Mouse (Mus musculus) liver, adult 2 months (tissue): ENCODE results near the gene Gnaq. TPM values are rescaled to one million over a fixed set of nuclear protein-coding genes. Genes with fewer than 3 reads are reported as not detected.
A peak's percentile ranks its signal among the peaks of the same experiment; 100 is the strongest.

ENCODE experiments used
- DNase-seq: peaks from one replicate; pipeline ENCODE4 v3.0.0-alpha.2; 2011; ENCODE audit warnings: low read depth, low spot score; ENCODE audit errors: extremely low read depth
- H3K27ac ChIP-seq: fragments of 200-500 bp; replicated peaks from 2 replicates; pipeline ENCODE4 v1.5.1; 2012; ENCODE audit warnings: low read depth, mild to moderate bottlenecking, control low read depth, inconsistent platforms, low read length; ENCODE audit not compliant: insufficient read depth
- H3K27me3 ChIP-seq: fragments of 200-500 bp; 2 replicates; pipeline ENCODE4 v1.6.1; 2012; ENCODE audit warnings: mild to moderate bottlenecking, moderate library complexity, low read length, inconsistent platforms; ENCODE audit not compliant: control insufficient read depth, insufficient read depth
- H3K36me3 ChIP-seq: fragments of 200-500 bp; 2 replicates; pipeline ENCODE4 v1.6.1; 2012; ENCODE audit warnings: low read length, inconsistent platforms; ENCODE audit not compliant: control insufficient read depth, insufficient read depth
- H3K4me1 ChIP-seq: fragments of 200-500 bp; 2 replicates; pipeline ENCODE4 v1.6.1; 2011; ENCODE audit warnings: low read length; ENCODE audit not compliant: control insufficient read depth, insufficient read depth
- H3K4me3 ChIP-seq: fragments of 200-500 bp; 2 replicates; pipeline ENCODE4 v1.5.1; 2011; ENCODE audit warnings: low read depth, mild to moderate bottlenecking, control low read depth, low read length, moderate library complexity; ENCODE audit not compliant: insufficient read depth
- H3K79me2 ChIP-seq: fragments of 200-500 bp; 2 replicates; pipeline ENCODE4 v1.6.1; 2012; ENCODE audit warnings: inconsistent platforms, mild to moderate bottlenecking, low read length, moderate library complexity; ENCODE audit not compliant: control insufficient read depth, insufficient read depth
- H3K9ac ChIP-seq: fragments of 200-500 bp; 2 replicates; pipeline ENCODE4 v1.6.1; 2012; ENCODE audit warnings: low read depth, mild to moderate bottlenecking, control low read depth, inconsistent platforms, low read length
- CTCF ChIP-seq: fragments of 200-500 bp; IDR thresholded peaks from 2 replicates; pipeline ENCODE4 v1.5.1; 2011; ENCODE audit warnings: low read depth, low read length, control low read depth
- POLR2A ChIP-seq: fragments of 200-500 bp; IDR thresholded peaks from 2 replicates; pipeline ENCODE4 v1.6.1; 2011; ENCODE audit warnings: low read length, control low read depth; ENCODE audit not compliant: insufficient read depth; ENCODE audit errors: extremely low read depth
- WGBS: fragments of 180-500 bp; shearing (Covaris S2); methylation state at CpG from one replicate; pipeline ENCODE4 v1.1.7; 2018; 5-methylcytosine and 5-hydroxymethylcytosine counted together
- polyA plus RNA-seq: library from polyadenylated mRNA; depleted of rRNA; stranded (reverse); fragments of >200 nt; gene quantifications from 2 replicates; pipeline ENCODE4 v1.2.3, GENCODE M21; 2012
- total RNA-seq: library from RNA; depleted of rRNA; stranded (reverse); fragments of >200 nt; gene quantifications from 2 replicates; pipeline ENCODE4 v1.2.3, GENCODE M21; 2014

Gene Gnaq
- total and polyA plus RNA-seq, 2 experiments: 5.2 to 10.2 TPM

DNA sequence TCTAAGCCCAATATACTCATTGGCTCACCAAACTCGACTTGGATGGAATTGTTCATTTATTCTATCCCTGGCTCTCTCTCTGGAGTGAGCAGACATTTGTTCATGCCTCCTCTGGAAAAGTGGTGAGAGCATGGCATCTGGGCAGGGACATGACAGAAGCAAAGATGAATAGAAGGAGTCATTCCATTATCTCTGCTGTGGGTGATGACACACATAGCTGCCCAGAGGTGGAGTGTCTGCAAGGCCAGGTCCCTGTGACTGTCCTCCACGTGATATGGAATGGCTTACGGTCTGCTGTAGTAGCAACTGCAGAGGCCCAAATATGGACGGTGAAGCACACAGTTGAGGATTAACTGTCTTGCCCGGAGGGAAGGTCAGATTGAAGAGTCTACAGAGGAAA, 261.8 kb downstream of the Gnaq start:
- TF ChIP-seq POLR2A: no peak
- no peak for TF ChIP-seq CTCF
- H3K4me1 ChIP-seq: no peaks in the 10 kb centered on the region
- no peaks in the 10 kb centered on the region for H3K27me3 ChIP-seq
- 86% methylated on average over 5 of the region's 5 CpGs for WGBS
- H3K79me2 ChIP-seq: no peaks in the 10 kb centered on the region
- H3K4me3 ChIP-seq: no peak overlapping the region
- no peak overlapping the region for H3K9ac ChIP-seq
- H3K36me3 ChIP-seq: no peaks in the 10 kb centered on the region
- no peak overlapping the region for H3K27ac ChIP-seq
- DNase-seq: no peak

DNA sequence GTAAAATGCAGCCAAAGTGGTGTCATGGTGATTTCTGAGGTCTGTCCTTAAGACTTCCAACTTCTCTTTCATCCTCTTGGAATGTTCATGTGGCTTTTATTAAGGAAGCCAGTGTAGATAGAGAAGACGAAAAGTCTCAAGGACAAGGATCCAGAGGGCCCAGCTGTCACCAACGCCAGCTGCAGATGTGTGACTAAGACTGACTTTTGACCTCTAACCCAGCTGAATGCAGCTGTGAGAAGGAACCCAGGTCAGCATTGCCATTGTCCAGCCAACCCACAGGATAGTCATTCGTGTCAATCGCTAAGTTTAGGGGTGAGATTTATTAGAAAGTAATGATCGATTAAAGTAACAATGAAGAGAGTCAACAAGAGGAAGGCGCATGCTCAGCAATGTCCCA, 270.5 kb downstream of the Gnaq start:
- H3K4me3 ChIP-seq: no peak overlapping the region
- TF ChIP-seq CTCF (no peak), POLR2A (no peak)
- WGBS: 82% methylated on average over 6 of the region's 6 CpGs
- no peaks in the 10 kb centered on the region for H3K4me1 ChIP-seq
- no peak overlapping the region for H3K27ac ChIP-seq
- H3K79me2 ChIP-seq: no peaks in the 10 kb centered on the region
- no peak overlapping the region for H3K9ac ChIP-seq
- DNase-seq: no peak
- no peaks in the 10 kb centered on the region for H3K27me3 ChIP-seq
- H3K36me3 ChIP-seq: no peaks in the 10 kb centered on the region

DNA sequence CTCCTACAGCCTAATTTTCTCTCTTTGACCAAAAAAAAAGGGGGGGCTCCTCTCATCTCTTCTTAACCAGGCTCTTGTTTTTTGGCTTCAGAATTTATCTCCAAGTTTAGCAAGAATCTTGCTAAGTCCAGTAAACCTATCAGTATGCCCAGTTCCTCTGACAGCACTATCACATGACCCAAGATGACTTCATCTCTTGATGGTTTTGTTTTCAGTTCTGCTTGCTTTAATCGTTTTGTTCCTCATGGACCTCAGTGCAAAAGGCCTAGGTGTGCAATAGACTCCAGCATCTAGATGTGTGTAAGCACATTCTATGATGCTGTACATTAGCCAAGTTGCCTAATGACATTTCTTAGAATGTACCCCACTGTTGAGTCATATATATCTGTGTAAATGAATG, 275.1 kb downstream of the Gnaq start:
- no peak overlapping the region for H3K9ac ChIP-seq
- no peak overlapping the region for H3K27ac ChIP-seq
- H3K4me3 ChIP-seq: no peak overlapping the region
- peak; percentile 34 for DNase-seq
- H3K79me2 ChIP-seq: no peaks in the 10 kb centered on the region
- H3K36me3 ChIP-seq: no peaks in the 10 kb centered on the region
- H3K4me1 ChIP-seq: no peaks in the 10 kb centered on the region
- WGBS: 74% methylated on average over 1 of the region's 1 CpGs
- no peaks in the 10 kb centered on the region for H3K27me3 ChIP-seq
- no peak for TF ChIP-seq CTCF
- TF ChIP-seq POLR2A: no peak

DNA sequence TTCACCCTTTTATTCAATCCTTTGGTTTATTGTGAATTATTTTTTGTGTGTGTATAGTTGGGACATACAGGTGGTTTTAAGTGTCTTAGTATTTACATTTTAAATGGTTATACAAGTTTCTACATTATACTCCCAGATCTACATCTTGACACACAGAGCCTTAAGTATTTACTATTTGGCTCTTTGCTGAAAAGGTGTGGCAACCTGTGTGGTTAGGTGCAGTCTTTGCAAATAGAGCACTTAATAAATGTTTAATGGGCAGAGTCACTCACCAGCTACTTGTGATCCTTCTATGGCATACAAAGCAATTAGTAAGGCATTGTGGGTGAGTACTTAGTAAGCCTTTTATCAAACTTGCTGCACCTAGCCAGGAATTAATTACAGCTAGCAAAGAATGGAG, 278.7 kb downstream of the Gnaq start:
- Histone ChIP-seq H3K27me3 (no peaks in the 10 kb centered on the region), H3K79me2 (no peaks in the 10 kb centered on the region), H3K4me3 (no peak overlapping the region), H3K27ac (no peak overlapping the region), H3K9ac (no peak overlapping the region), H3K36me3 (no peaks in the 10 kb centered on the region), H3K4me1 (no peaks in the 10 kb centered on the region)
- TF ChIP-seq CTCF: no peak
- TF ChIP-seq POLR2A: no peak
- no peak for DNase-seq

DNA sequence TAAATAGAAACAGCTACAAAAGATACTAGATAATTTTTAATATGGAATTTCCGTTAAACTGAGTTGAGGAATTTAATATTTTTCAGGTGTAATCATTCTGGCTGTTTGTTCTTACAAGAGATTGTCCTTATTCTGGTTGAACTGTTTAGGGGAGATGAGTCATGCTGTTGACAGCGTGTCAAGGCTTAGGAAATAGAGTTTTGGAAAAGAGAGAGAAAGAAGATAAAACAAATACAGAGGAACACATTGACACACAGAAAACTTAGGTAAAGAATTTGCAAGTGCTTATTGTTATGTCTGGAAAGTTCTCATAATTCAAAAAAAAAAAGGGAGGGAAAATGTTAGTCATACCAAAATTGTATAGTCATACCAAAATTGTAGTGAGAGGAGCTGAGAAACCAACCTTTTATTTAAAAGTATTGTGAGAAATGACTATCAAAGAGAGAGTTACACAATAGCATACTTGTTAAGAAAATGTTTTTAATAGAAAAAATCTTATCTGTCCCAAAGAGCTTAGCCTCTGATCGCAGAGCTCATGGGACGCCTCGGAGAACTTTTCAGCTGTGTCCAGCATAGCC, 285.5 kb downstream of the Gnaq start:
- H3K27ac ChIP-seq: no peak overlapping the region
- no peaks in the 10 kb centered on the region for H3K4me1 ChIP-seq
- DNase-seq: no peak
- no peak overlapping the region for H3K4me3 ChIP-seq
- H3K36me3 ChIP-seq: no peaks in the 10 kb centered on the region
- no peak for TF ChIP-seq POLR2A
- TF ChIP-seq CTCF: no peak
- H3K79me2 ChIP-seq: no peaks in the 10 kb centered on the region
- no peaks in the 10 kb centered on the region; the same call in 1 of the 2 replicates for H3K27me3 ChIP-seq
- WGBS: 93% methylated on average over 5 of the region's 5 CpGs
- no peak overlapping the region for H3K9ac ChIP-seq

DNA sequence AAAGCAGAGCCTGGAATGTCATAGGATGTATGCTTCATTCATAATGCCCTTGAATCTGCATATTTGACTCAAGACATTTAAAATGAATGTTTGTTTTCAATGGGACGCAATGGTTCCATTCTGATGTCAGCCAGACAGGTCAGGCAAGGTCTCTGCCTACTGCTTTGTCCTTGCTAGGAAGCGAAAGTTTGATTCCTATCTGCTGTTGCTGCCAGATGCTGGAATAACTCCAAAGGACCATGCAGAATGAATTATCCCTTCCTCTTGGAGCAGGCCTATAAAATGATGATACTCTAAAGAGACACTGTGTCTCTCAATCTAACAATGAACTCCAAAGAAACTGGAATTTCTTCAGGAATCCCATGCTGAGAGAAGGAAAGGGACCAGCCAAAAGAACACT, 293.0 kb downstream of the Gnaq start:
- Histone ChIP-seq H3K27me3 (no peaks in the 10 kb centered on the region; the same call in 1 of the 2 replicates), H3K36me3 (no peaks in the 10 kb centered on the region), H3K4me3 (no peak overlapping the region), H3K9ac (no peak overlapping the region), H3K79me2 (no peaks in the 10 kb centered on the region), H3K27ac (no peak overlapping the region), H3K4me1 (no peaks in the 10 kb centered on the region)
- TF ChIP-seq POLR2A (no peak), CTCF (no peak)
- no peak for DNase-seq
- 82% methylated on average over 2 of the region's 2 CpGs for WGBS
